Mouse (Mus musculus): ENCODE measurements around the gene Nuak2.

DNA sequence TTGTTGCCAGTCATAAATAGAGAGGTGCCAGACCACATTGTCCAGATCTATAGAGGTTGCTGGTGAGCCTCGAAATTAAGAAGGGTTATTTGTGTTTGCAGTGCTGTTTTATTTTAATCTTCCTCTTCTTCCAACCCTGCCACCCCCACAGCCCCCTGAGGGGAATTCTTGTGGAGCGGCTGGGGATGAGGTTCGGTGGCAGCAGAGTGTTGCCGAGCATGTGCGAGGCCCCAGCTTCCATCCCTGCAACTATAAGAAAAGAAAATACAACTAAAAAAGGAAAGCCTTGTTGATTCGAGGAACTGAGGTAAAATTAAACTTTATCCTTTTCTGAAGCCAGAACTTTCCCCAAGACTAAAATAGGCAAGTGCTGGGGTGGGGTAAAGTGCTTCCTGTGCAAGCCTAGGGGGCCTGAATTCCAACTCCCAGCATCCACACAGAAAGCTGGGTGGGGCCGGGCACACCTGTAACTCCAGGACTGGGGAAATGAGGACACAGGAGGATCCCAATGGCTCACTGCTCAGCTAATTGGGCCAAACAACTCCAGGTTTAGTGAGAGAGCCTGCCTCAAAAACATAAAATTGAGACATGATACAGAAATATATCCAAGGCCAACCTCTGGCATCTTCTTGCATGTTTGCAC lies 47.4 kb upstream of the Nuak2 start:
- TF ChIP-seq GATA1 (IDR thresholded peaks at IDR 0.05; ENCODE audit: borderline replicate concordance, low read length) = no peak
- no peak for TF ChIP-seq FLI1 (IDR thresholded peaks at IDR 0.05; ENCODE audit: low read length)

Measured in megakaryocyte, embryonic 14.5 days (primary cell).